Mouse (Mus musculus): ENCODE measurements around the gene B3galnt1. TPM values are rescaled to one million over a fixed set of nuclear protein-coding genes. Genes with fewer than 3 reads are reported as not detected.

B3galnt1 gene
- total and polyA plus RNA-seq, 3 experiments, result 0.08 TPM; not detected in 2

GRCm38 (mm10) chr3:69576715-69577114 lies 22.0 kb downstream of the B3galnt1 start:
- Histone ChIP-seq H3K9ac (ENCODE audit: insufficient read depth, low read depth) (no peak overlapping the region), H3K4me3 (replicated peaks in 1 of 3; ENCODE audit: low read depth in 2 of 3, low read length in 2 of 3, poor library complexity in 1 of 3) (no peak overlapping the region), H3K27me3 (replicated peaks) (no peaks in the 10 kb centered on the region), H3K4me1 (ENCODE audit: control insufficient read depth in 1 of 2, insufficient read depth in 2 of 2) (no peaks in the 10 kb centered on the region), H3K27ac (ENCODE audit: insufficient read depth, low read depth) (no peak overlapping the region), H3K79me2 (replicated peaks; ENCODE audit: control insufficient read depth, extremely low read depth, insufficient read depth, poor library complexity, severe bottlenecking) (no peaks in the 10 kb centered on the region), H3K4me2 (ENCODE audit: insufficient read depth, low read depth, poor library complexity, severe bottlenecking) (no peak overlapping the region), H3K36me3 (replicated peaks in 1 of 2; ENCODE audit: control insufficient read depth in 1 of 2, insufficient read depth in 1 of 2, low read length in 1 of 2) (no peaks in the 10 kb centered on the region), H3K9me3 (replicated peaks; ENCODE audit: low read length) (no peaks in the 10 kb centered on the region)
- dilution Hi-C loops (cut with MboI; ENCODE audit: extremely low pct_ligation_motif_present, extremely low pct_unique_long_range_greater_than_20kb, low sequenced_read_pairs), result no loop called here
- in situ Hi-C loops (cut with MboI; ENCODE audit: low pct_ligation_motif_present, low pct_unique_long_range_greater_than_20kb, low sequenced_read_pairs), result no loop called here
- no peak for TF ChIP-seq JUND (conservative IDR thresholded peaks at IDR 0.05; ENCODE audit: low read depth, low read length)
- no peak for TF ChIP-seq RAD21 (IDR thresholded peaks at IDR 0.05; ENCODE audit: low read depth, low read length)
- TF ChIP-seq IRF4 (IDR thresholded peaks at IDR 0.05; ENCODE audit: low read depth, low read length), result no peak
- TF ChIP-seq E2F4 (IDR thresholded peaks at IDR 0.05; ENCODE audit: insufficient replicate concordance, low read depth, low read length), result no peak
- TF ChIP-seq UBTF (IDR thresholded peaks at IDR 0.05; ENCODE audit: low read depth, low read length), result no peak
- TF ChIP-seq MAX (IDR thresholded peaks at IDR 0.05; ENCODE audit: low read length), result no peak
- no peak for TF ChIP-seq NRF1 (IDR thresholded peaks at IDR 0.05; ENCODE audit: low read depth, low read length)
- no peak for DNase-seq (ENCODE audit: extremely low read depth)

GRCm38 (mm10) chr3:69575577-69575976 lies 23.2 kb downstream of the B3galnt1 start:
- Histone ChIP-seq H3K4me3 (replicated peaks in 1 of 3; ENCODE audit: low read depth in 2 of 3, low read length in 2 of 3, poor library complexity in 1 of 3) (no peak overlapping the region), H3K9me3 (replicated peaks; ENCODE audit: low read length) (no peaks in the 10 kb centered on the region), H3K4me1 (ENCODE audit: control insufficient read depth in 1 of 2, insufficient read depth in 2 of 2) (no peaks in the 10 kb centered on the region), H3K9ac (ENCODE audit: insufficient read depth, low read depth) (no peak overlapping the region), H3K79me2 (replicated peaks; ENCODE audit: control insufficient read depth, extremely low read depth, insufficient read depth, poor library complexity, severe bottlenecking) (no peaks in the 10 kb centered on the region), H3K4me2 (ENCODE audit: insufficient read depth, low read depth, poor library complexity, severe bottlenecking) (no peak overlapping the region), H3K27ac (ENCODE audit: insufficient read depth, low read depth) (no peak overlapping the region), H3K27me3 (replicated peaks) (no peaks in the 10 kb centered on the region), H3K36me3 (replicated peaks in 1 of 2; ENCODE audit: control insufficient read depth in 1 of 2, insufficient read depth in 1 of 2, low read length in 1 of 2) (no peaks in the 10 kb centered on the region)
- dilution Hi-C loops (cut with MboI; ENCODE audit: extremely low pct_ligation_motif_present, extremely low pct_unique_long_range_greater_than_20kb, low sequenced_read_pairs), result no loop called here
- no peak for TF ChIP-seq NRF1 (IDR thresholded peaks at IDR 0.05; ENCODE audit: low read depth, low read length)
- TF ChIP-seq MEF2A (IDR thresholded peaks at IDR 0.05; ENCODE audit: borderline replicate concordance, low read depth, low read length), result no peak
- no peak for TF ChIP-seq ETS1 (conservative IDR thresholded peaks at IDR 0.05; ENCODE audit: low read depth, low read length)
- TF ChIP-seq RCOR1 (conservative IDR thresholded peaks at IDR 0.05; ENCODE audit: low read depth, low read length), result no peak
- TF ChIP-seq UBTF (IDR thresholded peaks at IDR 0.05; ENCODE audit: low read depth, low read length), result no peak
- TF ChIP-seq PAX5 (IDR thresholded peaks at IDR 0.05; ENCODE audit: low read length), result no peak
- no peak for TF ChIP-seq SIN3A (IDR thresholded peaks at IDR 0.05; ENCODE audit: low read length)
- no peak for TF ChIP-seq ZC3H11A (IDR thresholded peaks at IDR 0.05; ENCODE audit: low read depth, low read length)
- no peak for TF ChIP-seq ZMIZ1 (IDR thresholded peaks at IDR 0.05; ENCODE audit: low read depth, low read length)
- TF ChIP-seq POLR2A (IDR thresholded peaks at IDR 0.05; ENCODE audit: low read depth, low read length), result no peak
- no peak for TF ChIP-seq ELF1 (IDR thresholded peaks at IDR 0.05; ENCODE audit: low read depth, low read length)
- no peak for TF ChIP-seq MXI1 (IDR thresholded peaks at IDR 0.05; ENCODE audit: low read depth, low read length)
- TF ChIP-seq JUN (IDR thresholded peaks at IDR 0.05; ENCODE audit: insufficient read depth, low read depth, low read length), result no peak
- TF ChIP-seq USF1 (IDR thresholded peaks at IDR 0.05; ENCODE audit: low read depth, low read length), result no peak
- TF ChIP-seq KAT2A (IDR thresholded peaks at IDR 0.05; ENCODE audit: insufficient replicate concordance, low read length), result no peak
- TF ChIP-seq POLR2AphosphoS2 (IDR thresholded peaks at IDR 0.05; ENCODE audit: low read depth, low read length), result no peak
- TF ChIP-seq TCF12 (IDR thresholded peaks at IDR 0.05; ENCODE audit: low read depth, low read length), result no peak
- TF ChIP-seq IRF4 (IDR thresholded peaks at IDR 0.05; ENCODE audit: low read depth, low read length), result no peak
- TF ChIP-seq ZNF384 (IDR thresholded peaks at IDR 0.05; ENCODE audit: low read depth, low read length), result no peak
- no peak for TF ChIP-seq USF2 (conservative IDR thresholded peaks at IDR 0.05; ENCODE audit: low read depth, low read length)
- no peak for DNase-seq (ENCODE audit: extremely low read depth)
- in situ Hi-C loops (cut with MboI; ENCODE audit: low pct_ligation_motif_present, low pct_unique_long_range_greater_than_20kb, low sequenced_read_pairs), result no loop called here
